ENCODE assay signal across 13 mouse cellular contexts in genomic region chr10:118829641-118830040, GRCm38 (mm10).
"Had no signal": no experiment of that assay in that cellular context is flagged by ENCODE, and none has a peak within 500 bp of the region (broad histone marks: within the 10 kb centered on the region; RNA-seq: fewer than 3 reads in every experiment).

No protein-coding gene starts in this region.

- ATAC-seq: midbrain, embryonic 16.5 days had no signal

- DNase-seq: lung, adult 18-20 months; lung, postnatal 10 days; lung, postnatal 4 days; midbrain, embryonic 14.5 days; retina, postnatal 1 day; right cerebral cortex, adult 18-20 months; right cerebral cortex, postnatal 25 days; right cerebral cortex, postnatal 4 days; spleen, adult 18-20 months; thymus, adult 18-20 months; thymus, postnatal 14 days; thymus, postnatal 36 days had no signal
